Mouse (Mus musculus) liver, postnatal 0 days (tissue): ENCODE results near the gene Aqr. TPM values are rescaled to one million over a fixed set of nuclear protein-coding genes. Genes with fewer than 3 reads are reported as not detected.

Source experiments
- ATAC-seq: fragments of 200-750 bp; cut with Nextera tagmentation; 2 replicates; pipeline ENCODE4 v1.8.0; 2017; ENCODE audit warnings: mild to moderate bottlenecking, moderate library complexity
- DNase-seq: peaks from one replicate; pipeline ENCODE4 v3.0.0-alpha.2; 2016
- H3K27ac ChIP-seq: fragments of 300-500 bp; sonication (generic); 2 replicates; pipeline ENCODE4 v1.5.1; 2014; ENCODE audit warnings: antibody characterized with exemption, moderate library complexity, mild to moderate bottlenecking, low read depth
- H3K27me3 ChIP-seq: fragments of 300-500 bp; sonication (generic); 2 replicates; pipeline ENCODE4 v1.6.1; 2014; ENCODE audit warnings: low read length, control low read depth, mixed read lengths; ENCODE audit not compliant: insufficient read depth
- H3K36me3 ChIP-seq: fragments of 300-500 bp; sonication (generic); replicated peaks from 2 replicates; pipeline ENCODE4 v1.6.1; 2014; ENCODE audit warnings: mild to moderate bottlenecking, control low read depth, low read length, moderate library complexity, mixed read lengths; ENCODE audit not compliant: insufficient read depth
- H3K4me1 ChIP-seq: fragments of 300-500 bp; sonication (generic); 2 replicates; pipeline ENCODE4 v1.6.1; 2014; ENCODE audit warnings: antibody characterized with exemption, mild to moderate bottlenecking, control low read depth; ENCODE audit not compliant: insufficient read depth
- H3K4me2 ChIP-seq: fragments of 300-500 bp; sonication (generic); 2 replicates; pipeline ENCODE4 v1.6.1; 2014; ENCODE audit warnings: low read depth, mild to moderate bottlenecking, low read length, moderate library complexity, mixed read lengths
- H3K4me3 ChIP-seq: fragments of 300-500 bp; sonication (generic); 2 replicates; pipeline ENCODE4 v1.5.1; 2014; ENCODE audit warnings: low read depth, low read length
- H3K9ac ChIP-seq: fragments of 300-500 bp; sonication (generic); replicated peaks from 2 replicates; pipeline ENCODE4 v1.6.1; 2014; ENCODE audit warnings: mild to moderate bottlenecking, moderate library complexity
- H3K9me3 ChIP-seq: fragments of 300-500 bp; sonication (generic); 2 replicates; pipeline ENCODE4 v1.6.1; 2016; ENCODE audit warnings: mild to moderate bottlenecking, control low read depth, low read length, mixed read lengths
- CTCF ChIP-seq: sonication (generic); IDR thresholded peaks from 2 replicates; pipeline ENCODE4 v1.5.1; 2016; ENCODE audit warnings: antibody characterized with exemption, low read depth
- EP300 ChIP-seq: IDR thresholded peaks from 2 replicates; pipeline ENCODE4 v1.6.1; 2016; ENCODE audit warnings: antibody characterized with exemption, low read depth, mild to moderate bottlenecking
- WGBS: fragments of 180-500 bp; shearing (Covaris S2); extraction: QIAGEN DNeasy Blood & Tissue Kit; methylation state at CpG from one replicate; pipeline ENCODE4 v1.1.7; 2014; ENCODE audit not compliant: insufficient replicate concordance; 5-methylcytosine and 5-hydroxymethylcytosine counted together
- polyA plus RNA-seq: library from polyadenylated mRNA; unstranded; fragments of >200 nt; fragmentation: Nextera tagmentation; extraction: Ambion mirVana; gene quantifications from 2 replicates; pipeline ENCODE4 v1.2.1, GENCODE M21; 2015

Gene Aqr
- polyA plus RNA-seq, 1 experiment from 2014 or later, result 15.0 TPM

- H3K4me2 ChIP-seq, result no peak overlapping the region
- no peak overlapping the region for H3K9ac ChIP-seq
- peaks cover 32% of the 10 kb centered on the region for H3K36me3 ChIP-seq
- TF ChIP-seq CTCF (no peak), EP300 (no peak)
- DNase-seq (no peak), ATAC-seq (no peak)
- H3K4me1 ChIP-seq, result no peaks in the 10 kb centered on the region
- WGBS, result 89% methylated on average over 9 of the region's 9 CpGs
- no peak overlapping the region for H3K4me3 ChIP-seq
- no peaks in the 10 kb centered on the region for H3K27me3 ChIP-seq
- H3K27ac ChIP-seq, result no peak overlapping the region
- no peaks in the 10 kb centered on the region for H3K9me3 ChIP-seq
Measured at GRCm38 (mm10) chr2:114100834-114101233, 86.0 kb downstream of the Aqr start.

- Histone ChIP-seq H3K4me2 (no peak overlapping the region), H3K9me3 (no peaks in the 10 kb centered on the region), H3K27ac (no peak overlapping the region), H3K27me3 (no peaks in the 10 kb centered on the region), H3K4me3 (no peak overlapping the region), H3K4me1 (no peaks in the 10 kb centered on the region), H3K36me3 (peaks cover 25% of the 10 kb centered on the region), H3K9ac (no peak overlapping the region)
- TF ChIP-seq CTCF (no peak), EP300 (no peak)
- DNase-seq (no peak), ATAC-seq (no peak)
- 78% methylated on average over 3 of the region's 3 CpGs for WGBS
Measured at GRCm38 (mm10) chr2:114099816-114100215, 87.0 kb downstream of the Aqr start.

GRCm38 (mm10) chr2:114099109-114099508 is 87.7 kb downstream of the Aqr start:
- Histone ChIP-seq H3K4me3 (no peak overlapping the region), H3K4me1 (no peaks in the 10 kb centered on the region), H3K9me3 (no peaks in the 10 kb centered on the region), H3K36me3 (peaks cover 19% of the 10 kb centered on the region), H3K4me2 (no peak overlapping the region), H3K9ac (no peak overlapping the region), H3K27ac (no peak overlapping the region), H3K27me3 (no peaks in the 10 kb centered on the region)
- 76% methylated on average over 5 of the region's 5 CpGs for WGBS
- no peak for TF ChIP-seq EP300
- DNase-seq, result no peak
- peak; percentile 48; the same call in 1 of the 2 replicates for ATAC-seq

- Histone ChIP-seq H3K4me2 (no peak overlapping the region), H3K27me3 (no peaks in the 10 kb centered on the region), H3K4me3 (no peak overlapping the region), H3K36me3 (peaks cover 13% of the 10 kb centered on the region), H3K9me3 (no peaks in the 10 kb centered on the region), H3K27ac (no peak overlapping the region), H3K9ac (no peak overlapping the region), H3K4me1 (no peaks in the 10 kb centered on the region)
- 57% methylated on average over 4 of the region's 4 CpGs for WGBS
- no peak for TF ChIP-seq CTCF
- no peak for TF ChIP-seq EP300
- DNase-seq (no peak), ATAC-seq (no peak)
Measured at GRCm38 (mm10) chr2:114097627-114098026, 89.2 kb downstream of the Aqr start.

GRCm38 (mm10) chr2:114096570-114096969 is 90.3 kb downstream of the Aqr start:
- no peak for ATAC-seq
- Histone ChIP-seq H3K4me3 (no peak overlapping the region), H3K9me3 (no peaks in the 10 kb centered on the region), H3K27ac (no peak overlapping the region), H3K27me3 (no peaks in the 10 kb centered on the region), H3K9ac (no peak overlapping the region), H3K4me1 (no peaks in the 10 kb centered on the region), H3K4me2 (no peak overlapping the region), H3K36me3 (peaks cover 10% of the 10 kb centered on the region)
- WGBS, result 37% methylated on average over 1 of the region's 1 CpGs
- no peak for TF ChIP-seq CTCF
- no peak for TF ChIP-seq EP300
- DNase-seq, result no peak

GRCm38 (mm10) chr2:114095348-114095747 is 91.5 kb downstream of the Aqr start:
- Histone ChIP-seq H3K4me2 (no peak overlapping the region), H3K36me3 (no peaks in the 10 kb centered on the region; the same call in 1 of the 2 replicates), H3K27me3 (no peaks in the 10 kb centered on the region), H3K27ac (no peak overlapping the region), H3K9me3 (no peaks in the 10 kb centered on the region), H3K9ac (no peak overlapping the region), H3K4me3 (no peak overlapping the region), H3K4me1 (no peaks in the 10 kb centered on the region)
- ATAC-seq, result no peak
- TF ChIP-seq CTCF (no peak), EP300 (no peak)
- 66% methylated on average over 5 of the region's 5 CpGs for WGBS
- no peak for DNase-seq

- no peak overlapping the region for H3K4me2 ChIP-seq
- ATAC-seq (no peak), DNase-seq (no peak)
- no peaks in the 10 kb centered on the region for H3K36me3 ChIP-seq
- no peak for TF ChIP-seq CTCF
- TF ChIP-seq EP300, result no peak
- H3K27ac ChIP-seq, result no peak overlapping the region
- no peak overlapping the region for H3K9ac ChIP-seq
- H3K4me3 ChIP-seq, result no peak overlapping the region
- H3K27me3 ChIP-seq, result no peaks in the 10 kb centered on the region
- H3K4me1 ChIP-seq, result no peaks in the 10 kb centered on the region
- no peaks in the 10 kb centered on the region for H3K9me3 ChIP-seq
- WGBS, result 80% methylated on average over 1 of the region's 1 CpGs
Measured at GRCm38 (mm10) chr2:114094696-114095095, 92.1 kb downstream of the Aqr start.
